Mouse (Mus musculus): ENCODE results near the gene Zfp597. TPM values are rescaled to one million over a fixed set of nuclear protein-coding genes. Genes with fewer than 3 reads are reported as not detected.
A peak's percentile ranks its signal among the peaks of the same experiment; 100 is the strongest.

The Zfp597 gene
- 15.2 and 17.5 TPM in 2 replicates for polyA plus RNA-seq (2015; fragmentation: Nextera tagmentation; extraction: Ambion mirVana)

DNA sequence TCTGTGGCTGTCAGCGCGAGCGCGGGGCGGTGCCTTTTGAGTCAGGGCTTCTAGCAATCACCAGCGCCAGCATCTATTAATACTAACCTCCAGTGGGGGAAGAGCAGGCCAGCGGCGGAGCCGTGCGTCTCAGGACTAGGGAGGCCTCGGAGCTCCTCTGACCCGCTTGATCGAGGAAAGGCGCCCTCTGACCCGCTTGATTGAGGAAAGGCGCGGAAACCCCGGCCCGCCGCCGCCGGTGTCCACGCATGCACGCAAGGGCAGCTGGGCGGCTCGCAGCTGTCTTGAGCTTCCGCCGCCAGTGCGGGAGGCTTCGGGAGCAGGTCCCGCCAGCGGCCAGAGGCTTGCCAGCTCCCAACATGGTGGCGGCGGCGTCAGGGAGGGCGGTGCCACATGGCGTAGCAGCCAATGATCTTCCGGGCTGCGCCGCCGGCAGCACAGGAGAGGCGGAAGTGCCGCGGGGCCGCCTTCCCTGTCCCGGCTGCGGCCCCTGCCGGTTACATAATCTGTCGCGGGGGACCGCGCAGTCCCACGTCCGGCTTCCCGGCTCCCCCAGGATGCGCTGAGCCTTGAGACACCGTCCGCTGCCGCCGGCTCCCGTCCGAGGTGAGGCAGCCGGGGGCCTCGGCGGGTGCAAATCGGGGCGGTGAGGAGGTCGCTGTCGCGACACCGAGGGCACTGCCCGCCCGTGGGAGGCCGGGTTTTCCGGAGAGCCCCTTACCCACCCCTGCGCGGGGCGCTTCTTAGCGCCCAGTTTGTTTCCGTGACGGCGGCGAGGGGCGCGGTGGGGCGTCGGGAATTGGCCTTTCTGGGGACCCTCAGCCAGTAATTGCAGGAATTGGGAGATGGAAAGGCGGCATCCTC lies at the start of gene Zfp597, which contains the start of gene Gm20695:
Gene Zfp597 (minus strand): TSS at position 361 of the 864 bp plus-strand sequence.
Gene Gm20695 (plus strand): TSS at position 448 of the 864 bp plus-strand sequence.
- peak within 1 kb of the TSS; percentile 95 for H3K27ac ChIP-seq

GRCm38 (mm10) chr16:3934091-3934490 lies 49.7 kb upstream of the Zfp597 start:
- Histone ChIP-seq H3K9me3 (no peaks in the 10 kb centered on the region), H3K4me1 (replicated peaks) (no peaks in the 10 kb centered on the region), H3K4me3 (replicated peaks) (no peak overlapping the region), H3K4me2 (replicated peaks) (no peak overlapping the region), H3K9ac (replicated peaks) (no peak overlapping the region), H3K27me3 (no peaks in the 10 kb centered on the region), H3K36me3 (peaks cover 83% of the 10 kb centered on the region), H3K27ac (no peak overlapping the region)
- no peak for ATAC-seq
- 100% methylated on average over 1 of the region's 1 CpGs for WGBS

More for the DNA sequence above, at the start of gene Zfp597, which contains the start of gene Gm20695:
- ATAC-seq, result peak; percentile 99
- Histone ChIP-seq H3K9me3 (no peaks in the 10 kb centered on the region), H3K4me3 (replicated peaks) (peak within 1 kb of the TSS; percentile 91), H3K4me1 (replicated peaks) (peaks cover 37% of the 10 kb centered on the region), H3K27me3 (no peaks in the 10 kb centered on the region), H3K36me3 (peaks cover 3% of the 10 kb centered on the region), H3K4me2 (replicated peaks) (peak within 1 kb of the TSS; percentile 62), H3K9ac (replicated peaks) (peak within 1 kb of the TSS; percentile 90)
- under 1% methylated on average over 84 of the region's 88 CpGs for WGBS

DNA sequence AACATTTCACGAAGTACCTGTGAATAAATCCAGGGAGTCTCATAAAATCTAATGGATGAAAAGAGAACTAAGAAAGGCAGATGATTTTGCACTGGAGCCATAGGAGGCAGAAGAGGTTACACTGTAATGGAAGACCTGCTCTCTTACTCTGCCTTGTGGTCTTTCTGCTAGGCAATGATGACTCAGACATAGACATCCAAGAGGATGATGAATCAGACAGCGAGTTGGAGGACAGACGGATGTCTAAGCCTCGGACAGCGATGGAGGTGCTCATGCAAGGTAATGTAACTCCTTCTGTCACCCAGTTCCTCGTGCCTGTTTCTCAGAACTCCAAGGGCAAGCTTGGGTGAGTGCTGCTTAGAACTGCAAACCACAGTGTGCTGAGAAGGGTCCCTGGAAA lies 49.2 kb upstream of the Zfp597 start:
- H3K27me3 ChIP-seq, result no peaks in the 10 kb centered on the region
- H3K27ac ChIP-seq, result no peak overlapping the region
- ATAC-seq, result no peak
- H3K4me1 ChIP-seq (replicated peaks), result no peaks in the 10 kb centered on the region
- H3K9me3 ChIP-seq, result no peaks in the 10 kb centered on the region
- H3K4me2 ChIP-seq (replicated peaks), result no peak overlapping the region
- peaks cover 81% of the 10 kb centered on the region for H3K36me3 ChIP-seq
- H3K4me3 ChIP-seq (replicated peaks), result no peak overlapping the region
- 92% methylated on average over 6 of the region's 6 CpGs for WGBS
- no peak overlapping the region for H3K9ac ChIP-seq (replicated peaks)

DNA sequence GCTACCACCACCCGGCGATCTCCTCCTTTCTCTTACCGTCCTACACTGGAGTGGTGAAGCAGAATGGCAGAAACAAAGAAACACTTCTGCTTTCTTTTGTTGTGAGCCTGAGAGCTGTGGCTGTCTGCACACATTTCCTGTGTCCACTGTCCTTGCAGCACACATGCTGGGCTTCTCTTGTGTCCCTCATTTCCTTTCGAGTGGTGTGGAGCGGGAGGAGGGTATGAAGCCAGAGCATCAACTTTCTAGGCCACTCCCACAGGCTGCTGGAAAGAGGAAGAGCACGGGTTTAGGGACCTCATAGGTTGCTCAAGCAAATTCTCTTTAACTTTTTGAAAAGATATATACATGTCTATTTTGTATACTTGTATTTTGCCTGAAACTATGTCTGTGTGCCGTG lies 44.8 kb upstream of the Zfp597 start:
- no peak overlapping the region for H3K9ac ChIP-seq (replicated peaks)
- no peaks in the 10 kb centered on the region for H3K9me3 ChIP-seq
- peaks cover 78% of the 10 kb centered on the region for H3K36me3 ChIP-seq
- 81% methylated on average over 7 of the region's 7 CpGs for WGBS
- no peaks in the 10 kb centered on the region for H3K4me1 ChIP-seq (replicated peaks)
- no peaks in the 10 kb centered on the region for H3K27me3 ChIP-seq
- H3K27ac ChIP-seq, result no peak overlapping the region
- no peak overlapping the region for H3K4me3 ChIP-seq (replicated peaks)
- no peak for ATAC-seq
- no peak overlapping the region for H3K4me2 ChIP-seq (replicated peaks)

DNA sequence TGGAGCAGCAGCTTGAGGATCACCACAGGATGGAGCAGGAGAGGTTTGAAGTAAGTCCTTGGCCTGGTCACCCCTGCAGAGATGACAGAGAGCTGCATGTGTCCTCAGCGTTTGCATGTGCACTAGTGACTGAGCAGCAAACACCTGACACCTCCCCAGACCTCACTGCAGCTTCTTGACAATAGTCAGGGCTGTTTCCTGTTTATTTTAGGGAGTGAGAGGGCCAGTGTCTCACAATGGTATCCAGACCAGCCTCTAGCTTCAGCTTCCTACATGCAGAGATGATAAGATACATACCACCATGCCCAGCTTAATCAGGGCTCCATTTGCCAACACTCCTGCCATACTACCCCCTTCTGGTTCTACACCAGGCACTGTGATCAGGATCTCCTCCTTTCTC lies 44.2 kb upstream of the Zfp597 start:
- 88% methylated on average over 1 of the region's 1 CpGs for WGBS
- no peak overlapping the region for H3K4me3 ChIP-seq (replicated peaks)
- H3K9ac ChIP-seq (replicated peaks), result no peak overlapping the region
- no peaks in the 10 kb centered on the region for H3K9me3 ChIP-seq
- H3K27ac ChIP-seq, result no peak overlapping the region
- H3K4me1 ChIP-seq (replicated peaks), result no peaks in the 10 kb centered on the region
- H3K27me3 ChIP-seq, result no peaks in the 10 kb centered on the region
- peaks cover 78% of the 10 kb centered on the region for H3K36me3 ChIP-seq
- H3K4me2 ChIP-seq (replicated peaks), result no peak overlapping the region
- no peak for ATAC-seq

GRCm38 (mm10) chr16:3923966-3924365 lies 39.6 kb upstream of the Zfp597 start:
- WGBS, result 97% methylated on average over 4 of the region's 4 CpGs
- Histone ChIP-seq H3K4me1 (replicated peaks) (no peaks in the 10 kb centered on the region), H3K36me3 (peaks cover 72% of the 10 kb centered on the region), H3K4me2 (replicated peaks) (no peak overlapping the region), H3K27me3 (no peaks in the 10 kb centered on the region), H3K9me3 (no peaks in the 10 kb centered on the region), H3K4me3 (replicated peaks) (no peak overlapping the region), H3K9ac (replicated peaks) (no peak overlapping the region), H3K27ac (no peak overlapping the region)
- ATAC-seq, result no peak

DNA sequence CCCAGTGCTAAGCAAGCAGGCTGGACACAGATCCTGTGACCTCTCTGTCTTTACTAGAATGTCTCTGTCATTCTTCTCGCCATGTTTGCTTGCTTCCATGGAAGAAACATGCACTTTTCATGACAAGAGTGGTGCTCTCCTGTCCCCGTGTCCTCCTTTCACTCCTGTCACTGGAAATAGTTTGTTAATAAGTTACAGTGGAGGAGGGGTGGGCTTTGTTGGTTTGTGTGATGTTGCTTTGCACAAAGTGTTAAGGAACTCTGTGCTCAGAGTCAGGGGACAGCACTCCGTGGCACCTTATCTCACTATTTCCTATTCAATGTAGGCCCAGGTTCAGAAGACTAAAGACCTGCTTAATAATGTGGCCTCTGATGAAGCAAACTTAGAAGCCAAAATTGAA lies 39.2 kb upstream of the Zfp597 start:
- H3K4me3 ChIP-seq (replicated peaks), result no peak overlapping the region
- no peak overlapping the region for H3K4me2 ChIP-seq (replicated peaks)
- no peak overlapping the region for H3K27ac ChIP-seq
- H3K9ac ChIP-seq (replicated peaks), result no peak overlapping the region
- H3K4me1 ChIP-seq (replicated peaks), result no peaks in the 10 kb centered on the region
- H3K9me3 ChIP-seq, result no peaks in the 10 kb centered on the region
- no peaks in the 10 kb centered on the region for H3K27me3 ChIP-seq
- ATAC-seq, result no peak
- WGBS, result 97% methylated on average over 3 of the region's 3 CpGs
- H3K36me3 ChIP-seq, result peaks cover 69% of the 10 kb centered on the region

- no peak for ATAC-seq
Observed at GRCm38 (mm10) chr16:3920756-3921155, 36.4 kb upstream of the Zfp597 start.

GRCm38 (mm10) chr16:3909118-3909517 lies 24.8 kb upstream of the Zfp597 start:
- H3K4me2 ChIP-seq (replicated peaks), result peak overlapping the region; percentile 77
- peaks cover 47% of the 10 kb centered on the region for H3K36me3 ChIP-seq
- no peaks in the 10 kb centered on the region for H3K9me3 ChIP-seq
- peak overlapping the region; percentile 78 for H3K27ac ChIP-seq
- peaks cover 21% of the 10 kb centered on the region for H3K4me1 ChIP-seq (replicated peaks)
- 9% methylated on average over 20 of the region's 20 CpGs for WGBS
- H3K9ac ChIP-seq (replicated peaks), result peak overlapping the region; percentile 69
- no peaks in the 10 kb centered on the region for H3K27me3 ChIP-seq
- peak overlapping the region; percentile 62 for H3K4me3 ChIP-seq (replicated peaks)
- no peak for ATAC-seq

More at GRCm38 (mm10) chr16:3920756-3921155, 36.4 kb upstream of the Zfp597 start:
- H3K4me3 ChIP-seq (replicated peaks), result no peak overlapping the region
- H3K27ac ChIP-seq, result no peak overlapping the region
- no peak overlapping the region for H3K4me2 ChIP-seq (replicated peaks)
- H3K27me3 ChIP-seq, result no peaks in the 10 kb centered on the region
- H3K9ac ChIP-seq (replicated peaks), result no peak overlapping the region
- peaks cover 72% of the 10 kb centered on the region for H3K36me3 ChIP-seq
- WGBS, result 93% methylated on average over 2 of the region's 2 CpGs
- no peaks in the 10 kb centered on the region for H3K9me3 ChIP-seq
- no peaks in the 10 kb centered on the region for H3K4me1 ChIP-seq (replicated peaks)

GRCm38 (mm10) chr16:3908537-3909111 lies 24.3 kb upstream of the Zfp597 start, which contains the start of the genes 1700037C18Rik and Cluap1:
1700037C18Rik (minus strand) TSS chr16:3908689.
Cluap1 (plus strand) TSS chr16:3908801.
- WGBS, result 0% methylated on average over 33 of the region's 33 CpGs
- peak within 1 kb of the TSS; percentile 77 for H3K4me2 ChIP-seq (replicated peaks)
- peak within 1 kb of the TSS; percentile 62 for H3K4me3 ChIP-seq (replicated peaks)
- H3K9ac ChIP-seq (replicated peaks), result peak within 1 kb of the TSS; percentile 69
- H3K36me3 ChIP-seq, result peaks cover 47% of the 10 kb centered on the region
- H3K27ac ChIP-seq, result peak within 1 kb of the TSS; percentile 78
- H3K4me1 ChIP-seq (replicated peaks), result peaks cover 21% of the 10 kb centered on the region
- no peaks in the 10 kb centered on the region for H3K9me3 ChIP-seq
- no peaks in the 10 kb centered on the region for H3K27me3 ChIP-seq
- ATAC-seq, result peak; percentile 98

GRCm38 (mm10) chr16:3907471-3907870 lies 23.1 kb upstream of the Zfp597 start:
- WGBS, result 77% methylated on average over 2 of the region's 2 CpGs
- H3K9ac ChIP-seq (replicated peaks), result 0 out of 2 replicates have a peak overlapping the region, but pooled peaks have one; percentile 7
- peak overlapping the region; percentile 77; the same call in 1 of the 2 replicates for H3K4me2 ChIP-seq (replicated peaks)
- peaks cover 21% of the 10 kb centered on the region for H3K4me1 ChIP-seq (replicated peaks)
- no peak overlapping the region for H3K4me3 ChIP-seq (replicated peaks)
- peaks cover 47% of the 10 kb centered on the region for H3K36me3 ChIP-seq
- no peak overlapping the region for H3K27ac ChIP-seq
- H3K9me3 ChIP-seq, result no peaks in the 10 kb centered on the region
- ATAC-seq, result no peak
- H3K27me3 ChIP-seq, result no peaks in the 10 kb centered on the region

- no peaks in the 10 kb centered on the region for H3K9me3 ChIP-seq
- H3K9ac ChIP-seq (replicated peaks), result no peak overlapping the region
- ATAC-seq, result no peak
- no peak overlapping the region for H3K4me3 ChIP-seq (replicated peaks)
- no peaks in the 10 kb centered on the region for H3K4me1 ChIP-seq (replicated peaks)
- peaks cover 69% of the 10 kb centered on the region for H3K36me3 ChIP-seq
- H3K27ac ChIP-seq, result no peak overlapping the region
- no peaks in the 10 kb centered on the region for H3K27me3 ChIP-seq
- WGBS, result 82% methylated on average over 1 of the region's 1 CpGs
- H3K4me2 ChIP-seq (replicated peaks), result no peak overlapping the region
Observed at GRCm38 (mm10) chr16:3896553-3896952, 12.2 kb upstream of the Zfp597 start.
